Mouse (Mus musculus): ENCODE data around the gene Fmnl2.

DNA sequence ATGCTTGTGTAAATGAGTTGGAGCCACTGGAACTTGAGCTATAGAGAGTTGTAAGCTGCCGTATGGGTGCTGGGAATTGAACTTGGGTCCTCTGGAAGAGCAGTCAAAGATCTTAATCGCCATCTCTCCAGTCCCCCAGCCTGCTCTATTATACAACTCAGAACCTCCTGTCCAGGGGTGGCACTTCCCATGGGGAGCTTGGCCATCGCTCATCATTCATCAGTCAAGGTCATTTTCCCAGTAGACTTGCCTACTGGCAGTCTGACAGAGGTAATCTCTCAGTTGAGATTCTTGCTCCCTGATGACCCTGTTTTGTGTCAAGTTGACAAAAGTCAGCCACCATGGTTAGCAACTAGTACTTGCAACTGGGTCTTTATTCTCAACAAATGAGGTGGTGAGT is 165.3 kb downstream of the Fmnl2 start:
- no peak for TF ChIP-seq CTCF (IDR thresholded peaks at IDR 0.05)
- TF ChIP-seq POLR2A (IDR thresholded peaks at IDR 0.05; ENCODE audit: insufficient read depth, low read depth, low read length): no peak

Data from heart, adult 2 months (tissue).